Mouse (Mus musculus): ENCODE data around the gene Gm9758. TPM values are rescaled to one million over a fixed set of nuclear protein-coding genes. Genes with fewer than 3 reads are reported as not detected.
"Not testable (repeated sequence)": the region's sequence is repeated elsewhere in the genome, so short reads cannot be mapped to it uniquely, and the experiment has no call there.

The Gm9758 gene
- polyA plus RNA-seq (2015; fragmentation: Nextera tagmentation; extraction: Ambion mirVana) = not detected in 2 replicates

GRCm38 (mm10) chr5:14914799-14915198 lies at the start of gene Gm9758:
TSS of gene Gm9758 (minus strand) at chr5:14914899.
- not testable (repeated sequence) for ATAC-seq (replicated peaks; ENCODE audit: insufficient number of reproducible peaks, insufficient read depth, low FRiP score, low read depth)
- WGBS = 38% methylated on average over 1 of the region's 1 CpGs

GRCm38 (mm10) chr5:14963821-14964220 lies 49.1 kb upstream of the Gm9758 start:
- not testable (repeated sequence) for H3K36me3 ChIP-seq; ATAC-seq (replicated peaks; ENCODE audit: insufficient number of reproducible peaks, insufficient read depth, low FRiP score, low read depth); H3K9me3 ChIP-seq (replicated peaks); H3K4me2 ChIP-seq; H3K9ac ChIP-seq; H3K27me3 ChIP-seq; H3K4me3 ChIP-seq; H3K27ac ChIP-seq; H3K4me1 ChIP-seq (replicated peaks)
- 77% methylated on average over 13 of the region's 13 CpGs for WGBS

More at GRCm38 (mm10) chr5:14914799-14915198, at the start of gene Gm9758:
- H3K9ac ChIP-seq; H3K27me3 ChIP-seq; H3K27ac ChIP-seq; H3K4me2 ChIP-seq; H3K4me3 ChIP-seq; H3K36me3 ChIP-seq; H3K9me3 ChIP-seq (replicated peaks); H3K4me1 ChIP-seq (replicated peaks): not testable (repeated sequence)

DNA sequence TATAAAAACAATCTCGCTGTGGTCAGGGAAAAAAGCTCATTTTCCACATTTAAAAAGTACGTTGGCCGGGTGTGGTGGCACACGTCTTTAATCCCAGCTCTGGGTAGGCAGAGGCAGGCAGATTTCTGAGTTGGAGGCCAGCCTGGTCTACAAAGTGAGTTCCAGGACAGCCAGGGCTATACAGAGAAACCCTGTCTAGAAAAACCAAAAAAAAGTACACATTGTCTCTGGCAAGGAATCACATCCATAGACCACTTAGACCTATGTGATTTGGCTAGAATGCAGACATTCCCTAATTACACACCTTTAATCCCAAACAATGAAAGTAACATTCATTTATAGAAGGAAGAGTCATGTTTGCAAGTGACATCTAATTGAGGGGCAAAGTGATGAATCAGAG lies 46.8 kb upstream of the Gm9758 start:
- not testable (repeated sequence) for H3K4me1 ChIP-seq (replicated peaks); H3K36me3 ChIP-seq; H3K27ac ChIP-seq; H3K4me2 ChIP-seq; H3K4me3 ChIP-seq; H3K27me3 ChIP-seq; H3K9ac ChIP-seq; H3K9me3 ChIP-seq (replicated peaks)
- ATAC-seq (replicated peaks; ENCODE audit: insufficient number of reproducible peaks, insufficient read depth, low FRiP score, low read depth) = 0 out of 2 replicates have a peak, but pooled peaks have one; percentile 64
- WGBS = 67% methylated on average over 4 of the region's 4 CpGs

GRCm38 (mm10) chr5:14955928-14956706 lies 41.4 kb upstream of the Gm9758 start:
- not testable (repeated sequence) for H3K4me3 ChIP-seq; H3K27ac ChIP-seq; H3K4me1 ChIP-seq (replicated peaks); H3K4me2 ChIP-seq; H3K36me3 ChIP-seq; H3K27me3 ChIP-seq; H3K9ac ChIP-seq
- peak; percentile 67; the same call in 1 of the 2 replicates for ATAC-seq (replicated peaks; ENCODE audit: insufficient number of reproducible peaks, insufficient read depth, low FRiP score, low read depth)
- peaks cover 15% of the 10 kb centered on the region for H3K9me3 ChIP-seq (replicated peaks)
- 83% methylated on average over 1 of the region's 1 CpGs for WGBS

DNA sequence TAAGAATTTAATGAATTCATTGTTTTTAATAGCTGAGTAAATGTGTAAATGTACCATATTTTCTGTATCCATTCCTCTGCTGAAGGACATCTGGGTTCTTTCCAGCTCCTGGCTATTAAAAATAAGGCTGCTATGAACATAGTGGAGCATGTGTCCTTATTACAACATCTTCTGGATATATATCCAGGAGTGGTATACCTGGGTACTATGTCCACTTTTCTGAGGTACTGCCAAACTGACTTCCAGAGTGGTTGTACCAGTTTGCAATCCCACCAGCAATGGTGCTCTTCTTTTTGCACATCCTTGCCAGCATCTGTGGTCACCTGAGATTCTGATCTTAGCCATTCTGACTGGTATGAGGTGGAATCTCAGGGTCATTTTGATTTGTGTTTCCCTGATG lies 38.9 kb upstream of the Gm9758 start:
- not testable (repeated sequence) for H3K36me3 ChIP-seq; H3K9ac ChIP-seq; ATAC-seq (replicated peaks; ENCODE audit: insufficient number of reproducible peaks, insufficient read depth, low FRiP score, low read depth); H3K27me3 ChIP-seq; H3K4me3 ChIP-seq; H3K4me1 ChIP-seq (replicated peaks); H3K4me2 ChIP-seq; H3K27ac ChIP-seq
- H3K9me3 ChIP-seq (replicated peaks) = peaks cover 15% of the 10 kb centered on the region

GRCm38 (mm10) chr5:14952749-14953148 lies 38.0 kb upstream of the Gm9758 start:
- not testable (repeated sequence) for H3K4me3 ChIP-seq; H3K4me2 ChIP-seq; H3K9ac ChIP-seq; H3K27ac ChIP-seq; H3K27me3 ChIP-seq; ATAC-seq (replicated peaks; ENCODE audit: insufficient number of reproducible peaks, insufficient read depth, low FRiP score, low read depth); H3K36me3 ChIP-seq; H3K4me1 ChIP-seq (replicated peaks)
- H3K9me3 ChIP-seq (replicated peaks) = peaks cover 19% of the 10 kb centered on the region
- WGBS = 65% methylated on average over 3 of the region's 3 CpGs

DNA sequence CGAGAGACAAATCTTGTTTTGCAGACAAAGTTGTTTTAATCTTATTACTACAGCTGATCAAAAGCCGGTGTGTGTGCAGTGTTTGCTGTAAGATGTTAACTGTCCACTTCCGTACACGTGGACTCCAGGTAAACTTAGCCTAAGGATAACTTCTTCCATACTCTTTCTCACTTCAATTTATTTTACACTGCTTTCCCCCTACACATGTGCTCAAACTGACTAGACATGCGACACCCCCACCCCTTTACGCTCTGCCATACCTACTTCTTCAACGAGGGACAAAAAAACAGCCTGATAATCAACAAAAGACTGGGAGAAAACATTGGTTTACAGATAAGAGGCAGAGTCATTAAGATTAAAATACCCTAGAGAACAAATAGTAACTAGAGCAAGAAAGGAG lies 37.1 kb upstream of the Gm9758 start:
- peaks cover 20% of the 10 kb centered on the region for H3K9me3 ChIP-seq (replicated peaks)
- H3K9ac ChIP-seq; H3K4me2 ChIP-seq; H3K27me3 ChIP-seq; H3K27ac ChIP-seq; H3K4me1 ChIP-seq (replicated peaks); H3K36me3 ChIP-seq; H3K4me3 ChIP-seq: not testable (repeated sequence)
- peak; percentile 31; the same call in 1 of the 2 replicates for ATAC-seq (replicated peaks; ENCODE audit: insufficient number of reproducible peaks, insufficient read depth, low FRiP score, low read depth)
- 61% methylated on average over 7 of the region's 7 CpGs for WGBS

GRCm38 (mm10) chr5:14947482-14948198 lies 32.9 kb upstream of the Gm9758 start:
- H3K9me3 ChIP-seq (replicated peaks); ATAC-seq (replicated peaks; ENCODE audit: insufficient number of reproducible peaks, insufficient read depth, low FRiP score, low read depth); H3K9ac ChIP-seq; H3K27me3 ChIP-seq; H3K27ac ChIP-seq; H3K36me3 ChIP-seq; H3K4me2 ChIP-seq; H3K4me3 ChIP-seq; H3K4me1 ChIP-seq (replicated peaks): not testable (repeated sequence)
- 53% methylated on average over 4 of the region's 4 CpGs for WGBS

DNA sequence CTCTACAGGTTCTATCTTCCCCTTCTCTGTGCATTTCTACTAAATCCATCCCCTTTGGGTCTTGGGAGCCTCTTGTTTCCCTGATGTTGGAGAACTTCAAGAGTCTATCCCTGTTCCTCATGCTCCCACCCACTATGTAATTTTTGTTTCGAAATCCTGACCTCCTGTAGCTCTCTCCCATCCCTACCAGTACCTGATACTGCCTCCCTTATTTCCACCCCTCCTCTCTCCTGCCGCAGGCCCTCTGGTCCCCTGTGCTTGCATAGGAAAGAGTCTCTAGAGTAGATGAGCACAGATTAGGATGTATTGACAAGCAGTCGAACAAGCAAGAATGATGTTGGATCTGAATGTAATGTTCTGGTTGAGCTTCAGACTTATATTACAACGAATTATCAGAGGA lies 30.8 kb upstream of the Gm9758 start:
- H3K27ac ChIP-seq; H3K27me3 ChIP-seq; H3K4me2 ChIP-seq; H3K36me3 ChIP-seq; H3K4me3 ChIP-seq; H3K9me3 ChIP-seq (replicated peaks); H3K9ac ChIP-seq; H3K4me1 ChIP-seq (replicated peaks): not testable (repeated sequence)
- 0 out of 2 replicates have a peak, but pooled peaks have one; percentile 53 for ATAC-seq (replicated peaks; ENCODE audit: insufficient number of reproducible peaks, insufficient read depth, low FRiP score, low read depth)
- WGBS = 42% methylated on average over 4 of the region's 4 CpGs

DNA sequence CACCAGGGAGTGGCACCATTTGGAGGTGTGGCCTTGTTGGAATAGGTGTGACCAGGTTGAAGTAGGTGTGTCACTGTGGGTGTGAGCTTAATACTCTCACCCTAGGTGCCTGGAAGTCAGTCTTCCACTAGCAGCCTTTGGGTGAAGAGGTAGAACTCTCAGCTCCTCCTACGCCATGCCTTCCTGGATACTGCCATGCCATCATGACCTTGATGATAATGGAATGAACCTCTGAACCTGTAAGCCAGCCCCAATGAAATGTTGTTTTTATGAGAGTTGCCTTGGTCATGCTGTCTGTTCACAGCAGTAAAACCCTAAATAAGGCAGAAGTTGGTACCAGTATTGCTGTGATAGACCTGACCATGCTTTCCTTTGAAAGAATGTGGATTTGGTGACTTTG lies 26.3 kb upstream of the Gm9758 start:
- 80% methylated on average over 1 of the region's 1 CpGs for WGBS
- not testable (repeated sequence) for H3K9ac ChIP-seq; H3K27me3 ChIP-seq; ATAC-seq (replicated peaks; ENCODE audit: insufficient number of reproducible peaks, insufficient read depth, low FRiP score, low read depth); H3K4me2 ChIP-seq; H3K4me3 ChIP-seq; H3K4me1 ChIP-seq (replicated peaks); H3K27ac ChIP-seq; H3K36me3 ChIP-seq; H3K9me3 ChIP-seq (replicated peaks)

DNA sequence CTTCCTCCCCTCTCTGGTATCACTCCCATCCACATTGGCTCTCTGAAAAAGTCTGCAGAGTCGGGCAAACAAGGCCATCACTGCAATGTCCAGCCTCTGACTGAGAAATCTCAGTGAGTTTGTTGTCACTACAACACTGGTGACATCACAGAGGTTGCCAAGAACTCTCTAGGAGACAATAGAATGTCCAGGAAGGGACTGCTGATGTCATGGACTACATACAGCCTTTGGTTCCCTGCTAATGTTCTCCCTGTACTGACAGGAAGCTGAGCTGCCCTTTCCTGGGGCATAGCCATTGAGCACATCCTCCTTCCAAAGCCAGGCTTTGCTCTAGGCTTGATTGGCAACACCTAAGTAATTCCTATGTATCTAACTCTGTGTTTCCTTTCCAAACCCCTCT lies 23.6 kb upstream of the Gm9758 start, which contains the start of gene Speer4e:
Speer4e (minus strand) TSS at position 101 of the 400 bp plus-strand sequence.
- 45% methylated on average over 1 of the region's 1 CpGs for WGBS
- H3K4me2 ChIP-seq; H3K27me3 ChIP-seq; H3K27ac ChIP-seq; ATAC-seq (replicated peaks; ENCODE audit: insufficient number of reproducible peaks, insufficient read depth, low FRiP score, low read depth); H3K4me1 ChIP-seq (replicated peaks); H3K36me3 ChIP-seq; H3K9me3 ChIP-seq (replicated peaks); H3K9ac ChIP-seq; H3K4me3 ChIP-seq: not testable (repeated sequence)

DNA sequence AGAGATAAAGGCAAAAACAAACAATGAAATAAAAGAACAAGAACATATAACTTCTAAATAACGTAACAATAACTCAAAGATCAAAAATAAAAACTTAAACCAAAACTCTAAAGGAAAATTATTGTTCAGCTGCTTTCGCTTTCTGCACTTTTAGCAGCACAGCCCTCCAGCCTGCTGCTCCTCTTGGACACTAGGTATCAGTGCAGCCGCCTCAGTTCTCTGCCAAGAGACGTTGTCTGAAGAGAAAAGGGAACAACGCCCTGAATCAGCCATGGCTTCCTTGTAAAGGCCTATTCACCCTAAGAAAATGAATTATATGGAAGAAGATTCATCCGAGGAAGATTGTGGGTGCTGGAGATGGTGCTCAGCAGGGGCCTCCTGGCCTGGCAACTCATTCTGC lies 19.0 kb upstream of the Gm9758 start:
- H3K9me3 ChIP-seq (replicated peaks); H3K4me2 ChIP-seq; H3K9ac ChIP-seq; H3K27ac ChIP-seq; H3K4me3 ChIP-seq; H3K27me3 ChIP-seq; H3K4me1 ChIP-seq (replicated peaks); H3K36me3 ChIP-seq; ATAC-seq (replicated peaks; ENCODE audit: insufficient number of reproducible peaks, insufficient read depth, low FRiP score, low read depth): not testable (repeated sequence)
- WGBS = 70% methylated on average over 5 of the region's 6 CpGs

All from heart, embryonic 15.5 days (tissue).